Mouse (Mus musculus) myocyte (in vitro differentiated cells): ENCODE data around the gene Cks1b. TPM values are rescaled to one million over a fixed set of nuclear protein-coding genes. Genes with fewer than 3 reads are reported as not detected.

Experiments used
- H3K27me3 ChIP-seq: one replicate; pipeline ENCODE4 v1.6.1; 2011; ENCODE audit not compliant: control insufficient read depth, insufficient read depth, insufficient read length
- H3K36me3 ChIP-seq: one replicate; pipeline ENCODE4 v1.6.1; 2011; ENCODE audit not compliant: control insufficient read depth, insufficient read depth
- H3K4me2 ChIP-seq: one replicate; pipeline ENCODE4 v1.6.1; 2011; ENCODE audit warnings: low read depth, control low read depth
- H3K4me3 ChIP-seq: one replicate; pipeline ENCODE4 v1.5.1; 2011; ENCODE audit warnings: mild to moderate bottlenecking, control low read depth, moderate library complexity
- H3K79me2 ChIP-seq: one replicate; pipeline ENCODE4 v1.6.1; 2011; ENCODE audit not compliant: control insufficient read depth, insufficient read depth
- H3ac ChIP-seq: one replicate; pipeline ENCODE4 v1.6.1; 2011; ENCODE audit not compliant: control insufficient read depth, insufficient read length
- CEBPB ChIP-seq: IDR thresholded peaks from 2 replicates; pipeline ENCODE4 v1.6.1; 2011; ENCODE audit warnings: mild to moderate bottlenecking, moderate library complexity; ENCODE audit not compliant: poor library complexity, insufficient read depth, severe bottlenecking
- E2F4 ChIP-seq: IDR thresholded peaks from one replicate; pipeline ENCODE4 v1.6.1; 2011; ENCODE audit warnings: mild to moderate bottlenecking, control low read depth, moderate library complexity; ENCODE audit not compliant: insufficient read depth
- MAX ChIP-seq: IDR thresholded peaks from one replicate; pipeline ENCODE4 v1.6.1; 2011; ENCODE audit warnings: low read depth, mild to moderate bottlenecking, control low read depth
- MYOD1 ChIP-seq, 3 experiments: IDR thresholded peaks; one replicate each; pipeline ENCODE4 v1.6.1; 2011; ENCODE audit warnings: control low read depth in 2 of 3, low read depth in 2 of 3, mild to moderate bottlenecking in 2 of 3, moderate library complexity in 1 of 3; ENCODE audit not compliant: insufficient read length in 2 of 3, control insufficient read depth in 1 of 3
- MYOG ChIP-seq, 3 experiments: IDR thresholded peaks; one replicate each; pipeline ENCODE4 v1.6.1; 2011; ENCODE audit warnings: control low read depth in 2 of 3, low read depth in 2 of 3, mild to moderate bottlenecking in 2 of 3; ENCODE audit not compliant: insufficient read length in 2 of 3, control insufficient read depth in 1 of 3, insufficient read depth in 1 of 3
- POLR2A ChIP-seq: IDR thresholded peaks from one replicate; pipeline ENCODE4 v1.6.1; 2011; ENCODE audit warnings: low read depth, mild to moderate bottlenecking, control low read depth, moderate library complexity; ENCODE audit not compliant: insufficient read length
- POLR2AphosphoS2 ChIP-seq: IDR thresholded peaks from one replicate; pipeline ENCODE4 v1.6.1; 2011; ENCODE audit warnings: low read depth, control low read depth; ENCODE audit not compliant: insufficient read length
- REST ChIP-seq: IDR thresholded peaks from one replicate; pipeline ENCODE4 v1.6.1; 2011; ENCODE audit warnings: mild to moderate bottlenecking, control low read depth, moderate library complexity; ENCODE audit not compliant: insufficient read depth, insufficient read length
- SRF ChIP-seq: IDR thresholded peaks from one replicate; pipeline ENCODE4 v1.6.1; 2011; ENCODE audit warnings: low read depth; ENCODE audit not compliant: control insufficient read depth, insufficient read length
- TCF12 ChIP-seq: IDR thresholded peaks from one replicate; pipeline ENCODE4 v1.6.1; 2011; ENCODE audit warnings: mild to moderate bottlenecking, control low read depth; ENCODE audit not compliant: poor library complexity, insufficient read depth, severe bottlenecking
- TCF3 ChIP-seq: IDR thresholded peaks from one replicate; pipeline ENCODE4 v1.6.1; 2011; ENCODE audit warnings: low read depth, control low read depth; ENCODE audit not compliant: insufficient read length
- USF1 ChIP-seq: IDR thresholded peaks from one replicate; pipeline ENCODE4 v1.6.1; 2011; ENCODE audit warnings: low read depth, mild to moderate bottlenecking, control low read depth, moderate library complexity
- polyA plus RNA-seq: library from polyadenylated mRNA; unstranded; fragments of >200 nt; fragmentation: generic; extraction: Trizol; gene quantifications from one replicate; pipeline ENCODE4 v1.2.1, GENCODE M21; 2012; ENCODE audit warnings: missing spikeins

Cks1b gene
- polyA plus RNA-seq, 1 experiment = 113 TPM

GRCm38 (mm10) chr3:89396654-89397005 lies 21.6 kb downstream of the Cks1b start:
- H3K4me2 ChIP-seq = peak overlapping the region; percentile 90

GRCm38 (mm10) chr3:89395806-89396653 lies 22.2 kb downstream of the Cks1b start:
- H3K79me2 ChIP-seq = peaks cover 12% of the 10 kb centered on the region
- H3ac ChIP-seq = no peak overlapping the region
- no peaks in the 10 kb centered on the region for H3K27me3 ChIP-seq
- peak overlapping the region; percentile 90 for H3K4me2 ChIP-seq
- no peak for TF ChIP-seq USF1
- no peak for TF ChIP-seq MYOG (IDR thresholded peaks at IDR 0.05; ENCODE audit: control insufficient read depth in 1 of 3, insufficient read depth in 1 of 3, insufficient read length in 2 of 3, low read depth in 2 of 3)
- no peak for TF ChIP-seq E2F4
- no peak for TF ChIP-seq CEBPB
- TF ChIP-seq TCF3 = no peak
- TF ChIP-seq REST = no peak
- no peak for TF ChIP-seq POLR2A
- peak; percentile 33 for TF ChIP-seq POLR2AphosphoS2
- TF ChIP-seq SRF = no peak
- TF ChIP-seq MAX = no peak
- peak in 1 of 3 experiments; percentile 3 for TF ChIP-seq MYOD1 (IDR thresholded peaks at IDR 0.05; ENCODE audit: control insufficient read depth in 1 of 3, insufficient read length in 2 of 3, low read depth in 2 of 3)
- TF ChIP-seq TCF12 = no peak
- no peaks in the 10 kb centered on the region for H3K36me3 ChIP-seq
- peak overlapping the region; percentile 99 for H3K4me3 ChIP-seq

More at GRCm38 (mm10) chr3:89396654-89397005, 21.6 kb downstream of the Cks1b start:
- Histone ChIP-seq H3K27me3 (no peaks in the 10 kb centered on the region), H3K79me2 (peaks cover 7% of the 10 kb centered on the region), H3K36me3 (no peaks in the 10 kb centered on the region), H3K4me3 (peak overlapping the region; percentile 99), H3ac (no peak overlapping the region)
- TF ChIP-seq POLR2AphosphoS2 = no peak
- TF ChIP-seq TCF3 = no peak
- TF ChIP-seq REST = no peak
- TF ChIP-seq MYOD1 (IDR thresholded peaks at IDR 0.05; ENCODE audit: control insufficient read depth in 1 of 3, insufficient read length in 2 of 3, low read depth in 2 of 3) = no peak
- TF ChIP-seq CEBPB = no peak
- no peak for TF ChIP-seq MYOG (IDR thresholded peaks at IDR 0.05; ENCODE audit: control insufficient read depth in 1 of 3, insufficient read depth in 1 of 3, insufficient read length in 2 of 3, low read depth in 2 of 3)
- TF ChIP-seq E2F4 = no peak
- no peak for TF ChIP-seq MAX
- TF ChIP-seq SRF = no peak
- no peak for TF ChIP-seq USF1
- no peak for TF ChIP-seq POLR2A

GRCm38 (mm10) chr3:89395419-89395805 lies 22.8 kb downstream of the Cks1b start:
- TF ChIP-seq MYOD1 (IDR thresholded peaks at IDR 0.05; ENCODE audit: control insufficient read depth in 1 of 3, insufficient read length in 2 of 3, low read depth in 2 of 3) (no peak), TCF3 (no peak), MAX (no peak), POLR2AphosphoS2 (no peak), CEBPB (no peak), SRF (no peak), MYOG (IDR thresholded peaks at IDR 0.05; ENCODE audit: control insufficient read depth in 1 of 3, insufficient read depth in 1 of 3, insufficient read length in 2 of 3, low read depth in 2 of 3) (no peak), USF1 (no peak), REST (no peak), POLR2A (no peak), TCF12 (no peak), E2F4 (no peak)
- Histone ChIP-seq H3ac (no peak overlapping the region), H3K27me3 (no peaks in the 10 kb centered on the region), H3K4me3 (peak overlapping the region; percentile 99), H3K79me2 (peaks cover 17% of the 10 kb centered on the region), H3K36me3 (no peaks in the 10 kb centered on the region), H3K4me2 (peak overlapping the region; percentile 90)

GRCm38 (mm10) chr3:89394894-89395256 lies 23.3 kb downstream of the Cks1b start:
- TF ChIP-seq SRF (no peak), CEBPB (no peak), POLR2A (peak; percentile 51), TCF12 (no peak)
- peak overlapping the region; percentile 90 for H3K4me2 ChIP-seq
- H3K27me3 ChIP-seq = no peaks in the 10 kb centered on the region
- H3K4me3 ChIP-seq = peak overlapping the region; percentile 99
- peaks cover 22% of the 10 kb centered on the region for H3K79me2 ChIP-seq
- H3K36me3 ChIP-seq = no peaks in the 10 kb centered on the region
- H3ac ChIP-seq = no peak overlapping the region
